Mouse (Mus musculus): ENCODE results near the gene Prickle1.

DNA sequence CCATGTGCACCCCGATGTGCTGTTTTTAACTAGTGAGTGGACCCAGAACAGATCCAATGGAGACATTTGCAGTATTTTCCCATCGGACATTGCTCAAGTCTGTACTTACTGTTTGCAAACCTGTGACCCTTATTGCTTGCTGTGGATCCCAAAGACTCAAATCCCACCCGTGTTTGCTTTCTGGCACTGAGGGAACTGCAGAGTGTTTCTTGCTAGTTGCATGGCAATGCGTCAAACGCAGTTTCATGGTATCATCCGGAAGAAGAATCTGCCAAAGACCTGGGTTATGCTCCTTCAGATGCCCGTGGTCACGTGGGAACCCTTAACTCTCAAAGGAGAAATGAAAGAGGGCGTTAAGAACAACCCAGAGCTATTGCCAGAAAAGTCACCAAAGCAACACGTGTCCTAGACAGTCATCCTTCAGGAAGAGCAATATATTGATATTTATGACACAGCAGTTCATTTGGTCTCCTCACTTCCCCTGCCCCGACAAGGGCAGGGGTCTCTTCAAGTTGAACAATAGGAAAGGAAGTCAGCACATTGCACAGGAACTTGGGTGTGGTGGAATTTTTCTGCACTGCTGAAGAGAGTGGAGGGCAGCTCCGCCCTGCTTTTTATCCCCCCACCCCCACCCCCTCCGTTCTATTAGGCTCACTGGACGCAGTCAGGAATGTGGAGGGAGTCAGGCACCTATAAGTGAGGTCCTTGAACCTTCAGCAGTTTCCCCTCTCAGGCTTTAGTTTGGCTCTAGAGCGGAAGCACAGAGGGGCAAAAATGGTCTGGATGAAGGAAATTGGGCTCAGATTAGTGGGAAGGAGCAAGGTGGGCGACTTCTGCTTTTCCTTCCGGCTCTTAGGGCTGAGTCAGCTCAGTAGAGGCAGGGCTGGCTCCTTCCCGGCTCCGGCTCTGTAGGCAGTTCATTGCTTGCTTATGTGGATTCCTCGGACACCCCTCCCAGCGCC is 32.4 kb upstream of the Prickle1 start:
- TF ChIP-seq CTCF (IDR thresholded peaks at IDR 0.05; ENCODE audit: control insufficient read depth, insufficient read depth, insufficient read length) (no peak), FOSL1 (IDR thresholded peaks at IDR 0.05; ENCODE audit: insufficient read depth, low read length, poor library complexity, severe bottlenecking) (no peak), MYOG (IDR thresholded peaks at IDR 0.05; ENCODE audit: control insufficient read depth, extremely low read depth, insufficient read length) (no peak), MAX (IDR thresholded peaks at IDR 0.05) (no peak)
